Mouse (Mus musculus) midbrain, postnatal 0 days (tissue): Measurements from ENCODE around the gene Pcsk5. TPM values are rescaled to one million over a fixed set of nuclear protein-coding genes. Genes with fewer than 3 reads are reported as not detected.

ENCODE experiments used
- ATAC-seq: fragments of 200-750 bp; cut with Nextera tagmentation; 2 replicates; pipeline ENCODE4 v1.8.0; 2017; ENCODE audit warnings: moderate number of reproducible peaks, mild to moderate bottlenecking, moderate TSS enrichment, moderate library complexity; ENCODE audit not compliant: low FRiP score
- DNase-seq: peaks from one replicate; pipeline ENCODE4 v3.0.0-alpha.2; 2015; ENCODE audit warnings: low spot score
- H3K27ac ChIP-seq: fragments of 300-500 bp; sonication (generic); 2 replicates; pipeline ENCODE4 v1.5.1; 2014; ENCODE audit warnings: low read depth, mild to moderate bottlenecking, low read length, mixed read lengths
- H3K27me3 ChIP-seq: fragments of 300-500 bp; sonication (generic); 2 replicates; pipeline ENCODE4 v1.6.1; 2014; ENCODE audit warnings: low read length, control low read depth, mixed read lengths; ENCODE audit not compliant: insufficient read depth
- H3K36me3 ChIP-seq: fragments of 300-500 bp; sonication (generic); 2 replicates; pipeline ENCODE4 v1.6.1; 2014; ENCODE audit warnings: low read length, control low read depth, mixed read lengths; ENCODE audit not compliant: insufficient read depth
- H3K4me1 ChIP-seq: fragments of 300-500 bp; sonication (generic); 2 replicates; pipeline ENCODE4 v1.6.1; 2014; ENCODE audit warnings: mild to moderate bottlenecking, control low read depth, antibody characterized with exemption, low read length, mixed read lengths; ENCODE audit not compliant: insufficient read depth
- H3K4me2 ChIP-seq: fragments of 300-500 bp; sonication (generic); 2 replicates; pipeline ENCODE4 v1.6.1; 2014; ENCODE audit warnings: low read depth, mild to moderate bottlenecking, low read length, mixed read lengths; ENCODE audit not compliant: poor library complexity, severe bottlenecking
- H3K4me3 ChIP-seq: fragments of 300-500 bp; sonication (generic); 2 replicates; pipeline ENCODE4 v1.5.1; 2014; ENCODE audit warnings: low read depth, mild to moderate bottlenecking, low read length, moderate library complexity
- H3K9ac ChIP-seq: fragments of 300-500 bp; sonication (generic); replicated peaks from 2 replicates; pipeline ENCODE4 v1.6.1; 2014; ENCODE audit warnings: mild to moderate bottlenecking, low read length, moderate library complexity, mixed read lengths; ENCODE audit not compliant: poor library complexity, severe bottlenecking
- H3K9me3 ChIP-seq: fragments of 300-500 bp; sonication (generic); 2 replicates; pipeline ENCODE4 v1.6.1; 2016; ENCODE audit warnings: low read length, control low read depth
- CTCF ChIP-seq: IDR thresholded peaks from 2 replicates; pipeline ENCODE4 v1.5.1; 2016; ENCODE audit warnings: antibody characterized with exemption, mild to moderate bottlenecking
- WGBS: fragments of 180-500 bp; shearing (Covaris S2); extraction: QIAGEN DNeasy Blood & Tissue Kit; methylation state at CpG from one replicate; pipeline ENCODE4 v1.1.7; 2014; 5-methylcytosine and 5-hydroxymethylcytosine counted together
- polyA plus RNA-seq: library from polyadenylated mRNA; unstranded; fragments of >200 nt; fragmentation: Nextera tagmentation; extraction: Ambion mirVana; gene quantifications from 2 replicates; pipeline ENCODE4 v1.2.1, GENCODE M21; 2015
- total RNA-seq: library from RNA; depleted of rRNA; stranded (reverse); fragments of >200 nt; gene quantifications from 2 replicates; pipeline ENCODE4 v1.2.3, GENCODE M21; 2014

Pcsk5 gene
- total and polyA plus RNA-seq, 2 experiments from 2014 or later = 8.8 TPM

- WGBS = 82% methylated on average over 4 of the region's 4 CpGs
- Histone ChIP-seq H3K36me3 (no peaks in the 10 kb centered on the region), H3K9ac (no peak overlapping the region), H3K4me3 (no peak overlapping the region), H3K9me3 (no peaks in the 10 kb centered on the region), H3K4me1 (no peaks in the 10 kb centered on the region), H3K27ac (no peak overlapping the region), H3K27me3 (no peaks in the 10 kb centered on the region), H3K4me2 (no peak overlapping the region)
- no peak for TF ChIP-seq CTCF
- ATAC-seq (no peak), DNase-seq (no peak)
These were observed 37.8 kb downstream of the Pcsk5 start for GRCm38 (mm10) chr19:17799419-17800185.

GRCm38 (mm10) chr19:17793457-17793856 is 44.0 kb downstream of the Pcsk5 start:
- no peak overlapping the region for H3K9ac ChIP-seq
- DNase-seq (no peak), ATAC-seq (no peak)
- no peak overlapping the region for H3K4me2 ChIP-seq
- H3K4me1 ChIP-seq = no peaks in the 10 kb centered on the region
- no peaks in the 10 kb centered on the region for H3K9me3 ChIP-seq
- H3K36me3 ChIP-seq = no peaks in the 10 kb centered on the region
- H3K27ac ChIP-seq = no peak overlapping the region
- no peak for TF ChIP-seq CTCF
- H3K4me3 ChIP-seq = no peak overlapping the region
- no peaks in the 10 kb centered on the region for H3K27me3 ChIP-seq
- 88% methylated on average over 4 of the region's 4 CpGs for WGBS

- ATAC-seq (no peak), DNase-seq (no peak)
- TF ChIP-seq CTCF = no peak
- Histone ChIP-seq H3K27me3 (no peaks in the 10 kb centered on the region), H3K4me1 (no peaks in the 10 kb centered on the region), H3K27ac (no peak overlapping the region), H3K4me3 (no peak overlapping the region), H3K9ac (no peak overlapping the region), H3K9me3 (no peaks in the 10 kb centered on the region), H3K4me2 (no peak overlapping the region), H3K36me3 (no peaks in the 10 kb centered on the region)
- 92% methylated on average over 5 of the region's 5 CpGs for WGBS
These were observed 45.9 kb downstream of the Pcsk5 start for GRCm38 (mm10) chr19:17791485-17792052.

- Histone ChIP-seq H3K9ac (no peak overlapping the region), H3K4me3 (no peak overlapping the region), H3K4me1 (no peaks in the 10 kb centered on the region), H3K4me2 (no peak overlapping the region), H3K27me3 (no peaks in the 10 kb centered on the region), H3K27ac (no peak overlapping the region), H3K9me3 (no peaks in the 10 kb centered on the region), H3K36me3 (no peaks in the 10 kb centered on the region)
- DNase-seq (no peak), ATAC-seq (no peak)
- no peak for TF ChIP-seq CTCF
- WGBS = 84% methylated on average over 10 of the region's 10 CpGs
These were observed 48.7 kb downstream of the Pcsk5 start for GRCm38 (mm10) chr19:17788617-17789317.

GRCm38 (mm10) chr19:17786744-17787143 is 50.7 kb downstream of the Pcsk5 start:
- Histone ChIP-seq H3K9me3 (no peaks in the 10 kb centered on the region), H3K36me3 (no peaks in the 10 kb centered on the region), H3K4me3 (no peak overlapping the region), H3K9ac (no peak overlapping the region), H3K4me1 (no peaks in the 10 kb centered on the region), H3K27me3 (no peaks in the 10 kb centered on the region), H3K27ac (no peak overlapping the region), H3K4me2 (no peak overlapping the region)
- no peak for TF ChIP-seq CTCF
- 92% methylated on average over 3 of the region's 3 CpGs for WGBS
- no peak for ATAC-seq
- no peak for DNase-seq
